Mouse (Mus musculus): ENCODE measurements around the gene Ctnnd2. TPM values are rescaled to one million over a fixed set of nuclear protein-coding genes. Genes with fewer than 3 reads are reported as not detected.
A peak's percentile ranks its signal among the peaks of the same experiment; 100 is the strongest.

Gene Ctnnd2
- total and polyA plus RNA-seq, 2 experiments = 0.02 to 0.28 TPM

GRCm38 (mm10) chr15:31058315-31058714 is 885.9 kb downstream of the Ctnnd2 start:
- no peaks in the 10 kb centered on the region for H3K4me1 ChIP-seq (ENCODE audit: control insufficient read depth, insufficient read depth, low read length)
- DNase-seq (ENCODE audit: extremely low read depth, low read depth, low spot score) = peak; percentile 18
- no peaks in the 10 kb centered on the region for H3K79me2 ChIP-seq (ENCODE audit: control insufficient read depth, insufficient read depth, low read length)
- H3K4me3 ChIP-seq (ENCODE audit: insufficient read depth, low read depth, low read length) = no peak overlapping the region
- no peaks in the 10 kb centered on the region for H3K36me3 ChIP-seq (ENCODE audit: control insufficient read depth, insufficient read depth, low read length)
- TF ChIP-seq POLR2A (IDR thresholded peaks at IDR 0.05; ENCODE audit: extremely low read depth, insufficient read depth, low read length) (no peak), CTCF (IDR thresholded peaks at IDR 0.05; ENCODE audit: low read depth, low read length) (no peak)
- H3K27ac ChIP-seq (replicated peaks; ENCODE audit: insufficient read depth, low read depth, low read length) = no peak overlapping the region
- WGBS = 75% methylated on average over 6 of the region's 6 CpGs
- H3K9ac ChIP-seq (ENCODE audit: low read depth, low read length) = no peak overlapping the region
- no peaks in the 10 kb centered on the region for H3K27me3 ChIP-seq (ENCODE audit: control insufficient read depth, insufficient read depth, low read length)

- Histone ChIP-seq H3K27me3 (ENCODE audit: control insufficient read depth, insufficient read depth, low read length) (no peaks in the 10 kb centered on the region), H3K4me3 (ENCODE audit: insufficient read depth, low read depth, low read length) (no peak overlapping the region)
- TF ChIP-seq POLR2A (IDR thresholded peaks at IDR 0.05; ENCODE audit: extremely low read depth, insufficient read depth, low read length) = no peak
- TF ChIP-seq CTCF (IDR thresholded peaks at IDR 0.05; ENCODE audit: low read depth, low read length) = no peak
Measured at GRCm38 (mm10) chr15:31063734-31064133, 891.3 kb downstream of the Ctnnd2 start.

GRCm38 (mm10) chr15:31068127-31068526 is 895.7 kb downstream of the Ctnnd2 start:
- no peaks in the 10 kb centered on the region for H3K79me2 ChIP-seq (ENCODE audit: control insufficient read depth, insufficient read depth, low read length)
- no peaks in the 10 kb centered on the region for H3K36me3 ChIP-seq (ENCODE audit: control insufficient read depth, insufficient read depth, low read length)
- H3K4me3 ChIP-seq (ENCODE audit: insufficient read depth, low read depth, low read length) = no peak overlapping the region
- H3K27ac ChIP-seq (replicated peaks; ENCODE audit: insufficient read depth, low read depth, low read length) = no peak overlapping the region
- 0 out of 2 replicates have a peak, but pooled peaks cover 3% of the 10 kb centered on the region for H3K4me1 ChIP-seq (ENCODE audit: control insufficient read depth, insufficient read depth, low read length)
- WGBS = 27% methylated on average over 2 of the region's 2 CpGs
- H3K27me3 ChIP-seq (ENCODE audit: control insufficient read depth, insufficient read depth, low read length) = no peaks in the 10 kb centered on the region
- no peak overlapping the region for H3K9ac ChIP-seq (ENCODE audit: low read depth, low read length)
- no peak for TF ChIP-seq POLR2A (IDR thresholded peaks at IDR 0.05; ENCODE audit: extremely low read depth, insufficient read depth, low read length)
- TF ChIP-seq CTCF (IDR thresholded peaks at IDR 0.05; ENCODE audit: low read depth, low read length) = no peak
- DNase-seq (ENCODE audit: extremely low read depth, low read depth, low spot score) = peak; percentile 2

More at GRCm38 (mm10) chr15:31063734-31064133, 891.3 kb downstream of the Ctnnd2 start:
- Histone ChIP-seq H3K9ac (ENCODE audit: low read depth, low read length) (no peak overlapping the region), H3K79me2 (ENCODE audit: control insufficient read depth, insufficient read depth, low read length) (no peaks in the 10 kb centered on the region), H3K4me1 (ENCODE audit: control insufficient read depth, insufficient read depth, low read length) (0 out of 2 replicates have a peak, but pooled peaks cover 3% of the 10 kb centered on the region), H3K36me3 (ENCODE audit: control insufficient read depth, insufficient read depth, low read length) (no peaks in the 10 kb centered on the region), H3K27ac (replicated peaks; ENCODE audit: insufficient read depth, low read depth, low read length) (no peak overlapping the region)
- DNase-seq (ENCODE audit: extremely low read depth, low read depth, low spot score) = peak; percentile 90
- WGBS = 12% methylated on average over 3 of the region's 3 CpGs

GRCm38 (mm10) chr15:31070311-31070710 is 897.9 kb downstream of the Ctnnd2 start:
- TF ChIP-seq POLR2A (IDR thresholded peaks at IDR 0.05; ENCODE audit: extremely low read depth, insufficient read depth, low read length) (no peak), CTCF (IDR thresholded peaks at IDR 0.05; ENCODE audit: low read depth, low read length) (no peak)
- no peak for DNase-seq (ENCODE audit: extremely low read depth, low read depth, low spot score)
- H3K36me3 ChIP-seq (ENCODE audit: control insufficient read depth, insufficient read depth, low read length) = no peaks in the 10 kb centered on the region
- no peak overlapping the region for H3K9ac ChIP-seq (ENCODE audit: low read depth, low read length)
- H3K4me3 ChIP-seq (ENCODE audit: insufficient read depth, low read depth, low read length) = no peak overlapping the region
- no peaks in the 10 kb centered on the region for H3K27me3 ChIP-seq (ENCODE audit: control insufficient read depth, insufficient read depth, low read length)
- H3K79me2 ChIP-seq (ENCODE audit: control insufficient read depth, insufficient read depth, low read length) = no peaks in the 10 kb centered on the region
- 85% methylated on average over 5 of the region's 5 CpGs for WGBS
- H3K4me1 ChIP-seq (ENCODE audit: control insufficient read depth, insufficient read depth, low read length) = 0 out of 2 replicates have a peak, but pooled peaks cover 1% of the 10 kb centered on the region
- H3K27ac ChIP-seq (replicated peaks; ENCODE audit: insufficient read depth, low read depth, low read length) = no peak overlapping the region
